Mouse (Mus musculus) heart, embryonic 14.5 days (tissue): ENCODE measurements at regions not wholly inside any gene's neighbourhood (a gene's known extent, or its start where the extent isn't known, plus 50 kb on each side); places are given as distances from the start of the nearest gene placed in this dataset.
"Not testable (repeated sequence)": the region's sequence is repeated elsewhere in the genome, so short reads cannot be mapped to it uniquely, and the experiment has no call there.

Experiments
- ATAC-seq: fragments of 200-750 bp; cut with Nextera tagmentation; 2 replicates; pipeline ENCODE4 v1.8.0; 2017; ENCODE audit warnings: low read depth, moderate TSS enrichment; ENCODE audit not compliant: insufficient number of reproducible peaks, insufficient read depth, low FRiP score
- H3K27ac ChIP-seq, 2 experiments: fragments of 200-500 bp in 1 of 2; fragments of 300-500 bp in 1 of 2; sonication (generic) in 1 of 2; replicated peaks in 1 of 2; 2 replicates each; pipeline ENCODE4 v1.5.1; 2012 to 2014; ENCODE audit warnings: low read depth in 2 of 2, low read length in 2 of 2, control low read depth in 1 of 2, mild to moderate bottlenecking in 1 of 2, mixed read lengths in 1 of 2; ENCODE audit not compliant: control insufficient read depth in 1 of 2, insufficient read depth in 1 of 2
- H3K27me3 ChIP-seq: fragments of 300-500 bp; sonication (generic); 2 replicates; pipeline ENCODE4 v1.6.1; 2014; ENCODE audit warnings: mild to moderate bottlenecking, low read length, control low read depth; ENCODE audit not compliant: control insufficient read depth, insufficient read depth
- H3K36me3 ChIP-seq: fragments of 300-500 bp; sonication (generic); 2 replicates; pipeline ENCODE4 v1.6.1; 2014; ENCODE audit warnings: mild to moderate bottlenecking, control low read depth, low read length, mixed read lengths; ENCODE audit not compliant: control insufficient read depth, insufficient read depth
- H3K4me1 ChIP-seq, 2 experiments: fragments of 200-500 bp in 1 of 2; fragments of 300-500 bp in 1 of 2; sonication (generic) in 1 of 2; 2 replicates each; pipeline ENCODE4 v1.6.1; 2012 to 2014; ENCODE audit warnings: low read length in 2 of 2, control low read depth in 1 of 2, mixed read lengths in 1 of 2; ENCODE audit not compliant: control insufficient read depth in 2 of 2, insufficient read depth in 2 of 2
- H3K4me2 ChIP-seq: fragments of 300-500 bp; sonication (generic); 2 replicates; pipeline ENCODE4 v1.6.1; 2014; ENCODE audit warnings: mild to moderate bottlenecking, low read length
- H3K4me3 ChIP-seq, 2 experiments: fragments of 200-500 bp in 1 of 2; fragments of 300-500 bp in 1 of 2; sonication (generic) in 1 of 2; 2 replicates each; pipeline ENCODE4 v1.5.1; 2012 to 2014; ENCODE audit warnings: low read length in 2 of 2, mild to moderate bottlenecking in 2 of 2, control low read depth in 1 of 2, low read depth in 1 of 2, moderate library complexity in 1 of 2; ENCODE audit not compliant: control insufficient read depth in 1 of 2, insufficient read depth in 1 of 2
- H3K9ac ChIP-seq: fragments of 300-500 bp; sonication (generic); 2 replicates; pipeline ENCODE4 v1.6.1; 2014; ENCODE audit warnings: mild to moderate bottlenecking, low read length
- H3K9me3 ChIP-seq: fragments of 300-500 bp; sonication (generic); 2 replicates; pipeline ENCODE4 v1.6.1; 2016; ENCODE audit warnings: low read length, control low read depth; ENCODE audit not compliant: control insufficient read depth
- WGBS: fragments of 180-500 bp; shearing (Covaris S2); extraction: QIAGEN DNeasy Blood & Tissue Kit; methylation state at CpG from one replicate; pipeline ENCODE4 v1.1.7; 2014; 5-methylcytosine and 5-hydroxymethylcytosine counted together

- Histone ChIP-seq H3K9ac (no peak overlapping the region), H3K4me1 (no peaks in the 10 kb centered on the region), H3K36me3 (no peaks in the 10 kb centered on the region), H3K9me3 (peaks cover 5% of the 10 kb centered on the region; the same call in 1 of the 2 replicates), H3K4me2 (no peak overlapping the region), H3K27ac (no peak overlapping the region), H3K27me3 (no peaks in the 10 kb centered on the region), H3K4me3 (no peak overlapping the region)
- ATAC-seq = no peak
- 91% methylated on average over 4 of the region's 4 CpGs for WGBS
These were observed 50.7 kb upstream of the Jade1 start for GRCm38 (mm10) chr3:41504867-41505266.

GRCm38 (mm10) chr3:41502161-41502560 lies 53.4 kb upstream of the Jade1 start:
- WGBS = 77% methylated on average over 3 of the region's 3 CpGs
- ATAC-seq = no peak
- no peak overlapping the region for H3K4me2 ChIP-seq
- H3K36me3 ChIP-seq = no peaks in the 10 kb centered on the region
- H3K4me1 ChIP-seq = peaks cover 0 to 1% of the 10 kb centered on the region in 2 experiments; a peak in 2 of 4 replicates
- no peaks in the 10 kb centered on the region for H3K27me3 ChIP-seq
- no peak overlapping the region for H3K4me3 ChIP-seq
- H3K9me3 ChIP-seq = peaks cover 5% of the 10 kb centered on the region; the same call in 1 of the 2 replicates
- no peak overlapping the region for H3K9ac ChIP-seq
- no peak overlapping the region for H3K27ac ChIP-seq

- H3K27me3 ChIP-seq, H3K4me1 ChIP-seq, ATAC-seq, H3K4me3 ChIP-seq, H3K4me2 ChIP-seq, H3K9ac ChIP-seq, H3K27ac ChIP-seq, H3K36me3 ChIP-seq, H3K9me3 ChIP-seq: not testable (repeated sequence)
- 62% methylated on average over 6 of the region's 6 CpGs for WGBS
These were observed 53.9 kb upstream of the Jade1 start for GRCm38 (mm10) chr3:41501639-41502038.

GRCm38 (mm10) chr3:41501124-41501523 lies 54.4 kb upstream of the Jade1 start:
- no peaks in the 10 kb centered on the region for H3K36me3 ChIP-seq
- no peak overlapping the region for H3K4me3 ChIP-seq
- WGBS = 69% methylated on average over 6 of the region's 6 CpGs
- no peak overlapping the region for H3K27ac ChIP-seq
- no peak for ATAC-seq
- H3K4me1 ChIP-seq = peaks cover 0 to 2% of the 10 kb centered on the region in 2 experiments; a peak in 2 of 4 replicates
- no peak overlapping the region for H3K4me2 ChIP-seq
- no peak overlapping the region for H3K9ac ChIP-seq
- no peaks in the 10 kb centered on the region for H3K27me3 ChIP-seq
- H3K9me3 ChIP-seq = no peaks in the 10 kb centered on the region

GRCm38 (mm10) chr3:41499680-41500079 lies 55.9 kb upstream of the Jade1 start:
- no peak overlapping the region for H3K9ac ChIP-seq
- H3K4me1 ChIP-seq = peaks cover 0 to 2% of the 10 kb centered on the region in 2 experiments; a peak in 2 of 4 replicates
- no peak overlapping the region for H3K27ac ChIP-seq
- no peaks in the 10 kb centered on the region for H3K36me3 ChIP-seq
- no peak for ATAC-seq
- no peak overlapping the region for H3K4me2 ChIP-seq
- WGBS = 88% methylated on average over 2 of the region's 2 CpGs
- H3K27me3 ChIP-seq = no peaks in the 10 kb centered on the region
- no peak overlapping the region for H3K4me3 ChIP-seq
- H3K9me3 ChIP-seq = no peaks in the 10 kb centered on the region

- no peaks in the 10 kb centered on the region for H3K9me3 ChIP-seq
- 82% methylated on average over 7 of the region's 7 CpGs for WGBS
- no peaks in the 10 kb centered on the region for H3K36me3 ChIP-seq
- no peak overlapping the region for H3K4me2 ChIP-seq
- no peak overlapping the region for H3K27ac ChIP-seq
- no peak overlapping the region for H3K4me3 ChIP-seq
- H3K9ac ChIP-seq = no peak overlapping the region
- no peaks in the 10 kb centered on the region for H3K27me3 ChIP-seq
- no peak for ATAC-seq
- peaks cover 0 to 2% of the 10 kb centered on the region in 2 experiments; a peak in 2 of 4 replicates for H3K4me1 ChIP-seq
These were observed 56.7 kb upstream of the Jade1 start for GRCm38 (mm10) chr3:41498791-41499190.

GRCm38 (mm10) chr3:41497771-41498170 lies 57.8 kb upstream of the Jade1 start:
- Histone ChIP-seq H3K36me3 (no peaks in the 10 kb centered on the region), H3K4me2 (peak overlapping the region; percentile 44), H3K9me3 (no peaks in the 10 kb centered on the region), H3K27ac (no peak overlapping the region), H3K4me3 (no peak overlapping the region), H3K27me3 (no peaks in the 10 kb centered on the region), H3K4me1 (peaks cover 0 to 2% of the 10 kb centered on the region in 2 experiments; a peak in 2 of 4 replicates), H3K9ac (no peak overlapping the region)
- WGBS = 55% methylated on average over 8 of the region's 8 CpGs
- no peak for ATAC-seq
